Mouse (Mus musculus) bone marrow macrophage, adult 2 months (primary cell): ENCODE results near the gene Olfr129.

Experiments used
- CTCF ChIP-seq: IDR thresholded peaks from 2 replicates; pipeline ENCODE4 v1.5.1; 2012; ENCODE audit warnings: low read depth, mild to moderate bottlenecking, low read length, moderate library complexity
- POLR2A ChIP-seq: IDR thresholded peaks from 2 replicates; pipeline ENCODE4 v1.6.1; 2012; ENCODE audit warnings: mild to moderate bottlenecking, low read depth, low read length, borderline replicate concordance

DNA sequence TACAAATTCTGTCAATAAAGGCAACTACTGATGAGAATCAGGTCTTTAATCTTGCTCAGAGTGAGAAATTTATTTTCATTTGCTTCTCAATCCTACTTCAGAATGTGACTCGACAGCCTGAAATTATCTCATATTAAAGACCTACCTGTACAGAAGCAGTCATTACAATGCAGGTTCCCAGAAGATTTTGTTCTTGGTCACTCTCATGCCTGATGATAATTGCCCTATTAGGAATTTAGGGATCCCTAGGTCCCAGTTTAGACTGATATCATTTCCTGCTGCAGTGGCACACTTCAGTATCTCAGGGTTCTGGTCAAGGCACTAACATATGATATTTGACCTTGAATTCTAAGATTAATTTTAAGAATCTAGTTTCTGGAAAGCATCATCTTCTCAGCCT lies 3.7 kb upstream of the Olfr129 start, which contains the start of gene Olfr130:
- TF ChIP-seq CTCF (no peak), POLR2A (no peak)
